Mouse (Mus musculus) spleen, embryonic (tissue): ENCODE measurements around the gene Plpp7.

ENCODE experiments used
- CTCF ChIA-PET: fragments of 350-600 bp; sonication (Branson Sonifier 250); formaldehyde crosslinking; loops from one replicate; lab custom pipeline; 2022; lab: Charles Lee

Gene Plpp7

GRCm38 (mm10) chr2:32155614-32156013 is 60.3 kb downstream of the Plpp7 start:
- CTCF ChIA-PET, result no interaction called here

GRCm38 (mm10) chr2:32156645-32157044 is 61.3 kb downstream of the Plpp7 start:
- CTCF ChIA-PET, result no interaction called here

- CTCF ChIA-PET, result no interaction called here
Measured at GRCm38 (mm10) chr2:32157328-32157727, 62.0 kb downstream of the Plpp7 start.

- CTCF ChIA-PET, result no interaction called here
Measured at GRCm38 (mm10) chr2:32158616-32159239, 63.4 kb downstream of the Plpp7 start.
